Mouse (Mus musculus): ENCODE data around the gene Prss48. TPM values are rescaled to one million over a fixed set of nuclear protein-coding genes. Genes with fewer than 3 reads are reported as not detected.

The Prss48 gene
- total RNA-seq, 4 experiments from 2014 or later, result not detected

GRCm38 (mm10) chr3:85950914-85951313 lies 51.4 kb downstream of the Prss48 start:
- no peak for DNase-seq (ENCODE audit: low spot score)

Other genes with a start within 250 kb of the Prss48 start
- gene Fam160a1, start 185.2 kb downstream of the Prss48 start, total RNA-seq (2022), result 10 to 100 TPM; 54.1 to 61.6 (median 58.5) TPM
- gene Glt28d2, start 115.0 kb downstream of the Prss48 start, total RNA-seq (2022), result 1 to 10 TPM; 4.4 to 7.7 (median 5.2) TPM
- 10 to 100 TPM; 36.8 to 49.5 (median 39.2) TPM for gene Gm37240, start 115.0 kb downstream of the Prss48 start, total RNA-seq (2022)
- gene Sh3d19, start 31.4 kb downstream of the Prss48 start, total RNA-seq (2022), result 10 to 100 TPM; 17.8 to 23.5 (median 20.5) TPM
- 100 to 1,000 TPM; 449 to 536 (median 497) TPM for gene Rps3a1, start 140.2 kb upstream of the Prss48 start, total RNA-seq (2022)
- 10 to 100 TPM; 24.2 to 31.0 (median 28.2) TPM for gene Lrba, start 222.2 kb upstream of the Prss48 start, total RNA-seq (2022)

All from heart, adult 8-10 months (tissue).